9 mouse cellular contexts compared by ENCODE assay signal in the genomic region with DNA sequence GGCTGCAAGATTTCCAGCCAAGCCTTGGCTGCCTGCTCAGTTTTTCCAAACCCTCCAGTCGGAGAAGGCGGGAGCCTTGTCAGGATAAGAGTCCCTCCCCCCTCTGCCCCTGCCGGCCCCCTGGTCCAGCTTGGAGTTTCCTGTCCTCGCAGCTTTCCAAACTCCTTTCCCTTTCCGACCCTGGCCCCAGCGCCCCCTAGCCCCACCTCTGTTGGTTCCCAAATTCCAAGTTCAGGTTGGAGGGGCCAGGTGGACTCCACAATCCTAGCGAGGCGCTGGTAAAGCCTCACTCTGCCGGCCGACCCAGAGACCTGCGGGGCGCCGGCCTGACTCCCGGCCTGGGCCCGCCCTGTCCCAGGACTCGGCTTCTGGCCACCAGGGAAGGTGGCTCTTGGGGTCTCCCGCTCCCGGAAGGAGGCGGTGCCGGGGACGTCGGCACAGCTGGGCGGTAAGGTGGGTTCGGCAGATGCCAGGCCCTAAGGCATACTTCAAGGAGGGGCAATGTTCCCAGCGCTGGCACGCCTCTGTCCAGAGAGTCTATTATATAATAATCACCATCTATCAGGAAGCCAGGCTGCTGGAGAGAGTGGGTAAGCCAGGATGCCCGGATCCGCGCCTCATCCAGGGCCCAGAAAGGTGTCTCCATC. TPM values are rescaled to one million over a fixed set of nuclear protein-coding genes. Genes with fewer than 3 reads are reported as not detected.
A peak's percentile ranks its signal among the peaks of the same experiment; 100 is the strongest.
DNase-seq lines count a peak whose midpoint lies in the region; ATAC-seq and TF ChIP-seq lines count a peak whose summit lies in the region.
"Had no signal": no experiment of that assay in that cellular context is flagged by ENCODE, and none has a peak within 500 bp of the region (broad histone marks: within the 10 kb centered on the region; RNA-seq: fewer than 3 reads in every experiment).

No protein-coding gene starts in this region.

- H3K9ac ChIP-seq in forebrain, embryonic 13.5 days: peak overlapping the region; percentile 82
- peak overlapping the region; percentile 96 for H3K9ac ChIP-seq in lung, embryonic 16.5 days (ENCODE audit: low read length)

- peaks cover 36% of the 10 kb centered on the region for H3K4me1 ChIP-seq in forebrain, embryonic 13.5 days
- peaks cover 20% of the 10 kb centered on the region for H3K4me1 ChIP-seq in lung, embryonic 16.5 days (replicated peaks; ENCODE audit: control insufficient read depth, insufficient read depth, low read length)

- H3K4me3 ChIP-seq in forebrain, embryonic 13.5 days: peak overlapping the region; percentile 72
- H3K4me3 ChIP-seq in layer of hippocampus, adult 2 months: peak overlapping the region; percentile 70
- H3K4me3 ChIP-seq in lung, embryonic 16.5 days (ENCODE audit: low read length): peak overlapping the region; percentile 86

- peak overlapping the region; percentile 93 for H3K4me2 ChIP-seq in forebrain, embryonic 13.5 days
- peak overlapping the region; percentile 98 for H3K4me2 ChIP-seq in lung, embryonic 16.5 days (ENCODE audit: low read depth, low read length)

- no peaks in the 10 kb centered on the region for H3K9me3 ChIP-seq in forebrain, embryonic 13.5 days (replicated peaks)
- H3K9me3 ChIP-seq in lung, embryonic 16.5 days (ENCODE audit: control insufficient read depth, low read length): no peaks in the 10 kb centered on the region

- no peaks in the 10 kb centered on the region for H3K36me3 ChIP-seq in forebrain, embryonic 13.5 days (ENCODE audit: poor library complexity, severe bottlenecking)
- H3K36me3 ChIP-seq in lung, embryonic 16.5 days (ENCODE audit: control insufficient read depth, insufficient read depth, low read length): no peaks in the 10 kb centered on the region

- ATAC-seq in forebrain, embryonic 13.5 days: peak; percentile 44
- peak; percentile 70 for ATAC-seq in lung, embryonic 16.5 days (ENCODE audit: low read depth)
- ATAC-seq in granulocyte monocyte progenitor cell, adult 5-6 weeks (replicated peaks; ENCODE audit: poor library complexity, severe bottlenecking): no peak

- TF ChIP-seq CTCF in layer of hippocampus, adult 2 months (conservative IDR thresholded peaks at IDR 0.05): peak; percentile 8; the same call in 1 of the 2 replicates

- no peaks in the 10 kb centered on the region for H3K27me3 ChIP-seq in forebrain, embryonic 13.5 days
- no peaks in the 10 kb centered on the region for H3K27me3 ChIP-seq in lung, embryonic 16.5 days (ENCODE audit: control insufficient read depth, insufficient read depth, low read depth, low read length)

- DNase-seq in ES-CJ7 (ENCODE audit: low read depth, low spot score): peak; percentile 73
- DNase-seq in brain, adult 2 months (ENCODE audit: low read depth, low spot score): peak; percentile 92
- DNase-seq in heart, postnatal 25 days (ENCODE audit: low spot score): peak; percentile 81
- peak in 1 of 2 experiments; percentile 63 for DNase-seq in layer of hippocampus, adult 2 months (ENCODE audit: low spot score in 2 of 2)
- peak; percentile 86 to 89 for DNase-seq in right cerebral cortex, postnatal 10 days (ENCODE audit: low spot score in 2 of 2)

- under 1% methylated on average over 27 of the region's 29 CpGs for WGBS in forebrain, embryonic 13.5 days
- under 1% methylated on average over 29 of the region's 29 CpGs for WGBS in lung, embryonic 16.5 days

- peak overlapping the region; percentile 98 for H3K27ac ChIP-seq in forebrain, embryonic 13.5 days
- peak overlapping the region; percentile 99 for H3K27ac ChIP-seq in layer of hippocampus, adult 2 months
- H3K27ac ChIP-seq in lung, embryonic 16.5 days (ENCODE audit: low read length): peak overlapping the region; percentile 100

- intact Hi-C loops in heart, postnatal 25 days (cut with DNase I): loop anchor here (5.0 kb wide), 1 partner anchor 33 kb away; no protein-coding TSS in a partner anchor

RNA-seq across cellular contexts. Expression of a gene that starts 3.5 kb away (rescaled TPM):
- polyA plus RNA-seq in forebrain, embryonic 13.5 days (2015; fragmentation: Nextera tagmentation; extraction: Ambion mirVana): 8.6 and 9.1 TPM in 2 replicates
- 10 to 100 TPM; 44.9 to 57.6 TPM for total RNA-seq in heart, postnatal 25 days (2021)
- total RNA-seq in layer of hippocampus, adult 2 months (2021): 10 to 100 TPM; 68.4 to 76.9 TPM
- polyA plus RNA-seq in lung, embryonic 16.5 days (2015; fragmentation: Nextera tagmentation; extraction: Ambion mirVana): 14.1 and 16.1 TPM in 2 replicates
- 8.7 and 13.0 TPM in 2 replicates for total RNA-seq in granulocyte monocyte progenitor cell, adult 5-6 weeks (2014; fragmentation: Nextera tagmentation)
- total RNA-seq in granulocyte monocyte progenitor cell, adult 5-6 weeks (2017): 1.6 and 2.6 TPM in 2 replicates

RNA-seq across cellular contexts. Expression of a gene that starts 24.3 kb away (rescaled TPM):
- not detected in 2 replicates for polyA plus RNA-seq in forebrain, embryonic 13.5 days (2015; fragmentation: Nextera tagmentation; extraction: Ambion mirVana)
- total RNA-seq in heart, postnatal 25 days (2021): not detected
- total RNA-seq in layer of hippocampus, adult 2 months (2021): not detected
- polyA plus RNA-seq in lung, embryonic 16.5 days (2015; fragmentation: Nextera tagmentation; extraction: Ambion mirVana): 1.8 and 2.0 TPM in 2 replicates
- total RNA-seq in granulocyte monocyte progenitor cell, adult 5-6 weeks (2014; fragmentation: Nextera tagmentation): not detected in 2 replicates
- total RNA-seq in granulocyte monocyte progenitor cell, adult 5-6 weeks (2017): not detected in 2 replicates
- polyA plus RNA-seq: frontal cortex, adult 2 months had no signal

RNA-seq across cellular contexts. Expression of a gene that starts 38.1 kb away (rescaled TPM):
- not detected in 2 replicates for polyA plus RNA-seq in forebrain, embryonic 13.5 days (2015; fragmentation: Nextera tagmentation; extraction: Ambion mirVana)
- total RNA-seq in heart, postnatal 25 days (2021): not detected
- total RNA-seq in layer of hippocampus, adult 2 months (2021): not detected
- polyA plus RNA-seq in lung, embryonic 16.5 days (2015; fragmentation: Nextera tagmentation; extraction: Ambion mirVana): not detected in 2 replicates
- total RNA-seq in granulocyte monocyte progenitor cell, adult 5-6 weeks (2014; fragmentation: Nextera tagmentation): not detected in 2 replicates
- not detected in 2 replicates for total RNA-seq in granulocyte monocyte progenitor cell, adult 5-6 weeks (2017)
- polyA plus RNA-seq: frontal cortex, adult 2 months had no signal
